In the genomic region with DNA sequence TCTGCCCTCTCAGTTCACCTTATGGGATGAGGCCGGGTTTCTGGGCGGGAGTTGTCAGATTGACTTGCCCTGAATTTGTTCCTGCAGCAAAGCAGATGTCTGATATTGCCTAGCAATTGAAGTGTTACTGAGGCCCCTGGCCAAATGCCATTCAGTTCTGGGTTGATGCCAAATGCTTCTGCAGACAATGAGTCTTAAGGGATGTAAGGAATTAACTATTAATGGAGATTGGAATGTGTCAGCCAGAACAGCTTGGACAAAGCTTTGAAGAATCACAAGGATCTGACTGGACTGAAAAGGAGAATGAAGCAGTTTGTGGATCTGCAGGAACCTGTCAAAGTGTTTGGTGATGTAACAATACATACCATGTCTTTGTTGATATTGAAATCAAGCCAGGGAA, we compare ENCODE assay signal across 9 mouse cellular contexts.
DNase-seq lines count a peak whose midpoint lies in the region; ATAC-seq lines count a peak whose summit lies in the region.
"Had no signal": no experiment of that assay in that cellular context is flagged by ENCODE, and none has a peak within 500 bp of the region (broad histone marks: within the 10 kb centered on the region; RNA-seq: fewer than 3 reads in every experiment).

No protein-coding gene starts in this region.

- no peaks in the 10 kb centered on the region for H3K36me3 ChIP-seq in liver, embryonic 11.5 days (ENCODE audit: control insufficient read depth, insufficient read depth, low read length)
- H3K36me3 ChIP-seq: embryonic facial prominence, embryonic 15.5 days had no signal

- 65% methylated on average over 2 of the region's 2 CpGs for WGBS in liver, embryonic 11.5 days

- H3K4me1 ChIP-seq in liver, embryonic 11.5 days (replicated peaks; ENCODE audit: control insufficient read depth, insufficient read depth, low read length) = no peaks in the 10 kb centered on the region
- H3K4me1 ChIP-seq: embryonic facial prominence, embryonic 15.5 days had no signal

- ATAC-seq in liver, embryonic 11.5 days (replicated peaks; ENCODE audit: low FRiP score) = no peak

- peak; percentile 59 to 68 for DNase-seq in cerebellum, postnatal 10 days
- DNase-seq in cerebellum, adult 9-10 months = no peak
- peak; percentile 6 for DNase-seq in liver
- DNase-seq in liver, embryonic 11.5 days (ENCODE audit: low spot score) = no peak
- DNase-seq in heart, adult 9 months (ENCODE audit: low spot score in 2 of 2) = peak; percentile 6 to 32
- DNase-seq in lung, postnatal 25 days (ENCODE audit: low spot score) = peak; percentile 2
- no peak for DNase-seq in cerebellum, adult 18-20 months
- DNase-seq in adrenal gland, postnatal 36 days = no peak

- no peak overlapping the region for H3K27ac ChIP-seq in liver, embryonic 11.5 days (ENCODE audit: low read depth, low read length)
- H3K27ac ChIP-seq: embryonic facial prominence, embryonic 15.5 days had no signal

- H3K4me3 ChIP-seq in liver, embryonic 11.5 days (ENCODE audit: low read depth, low read length) = no peak overlapping the region
- H3K4me3 ChIP-seq: embryonic facial prominence, embryonic 15.5 days had no signal

- no peaks in the 10 kb centered on the region for H3K27me3 ChIP-seq in liver, embryonic 11.5 days (replicated peaks; ENCODE audit: control insufficient read depth, insufficient read depth, low read length)
- H3K27me3 ChIP-seq: embryonic facial prominence, embryonic 15.5 days had no signal

- H3K9me3 ChIP-seq in liver, embryonic 11.5 days (ENCODE audit: control insufficient read depth, low read length) = no peaks in the 10 kb centered on the region
- H3K9me3 ChIP-seq: embryonic facial prominence, embryonic 15.5 days had no signal

- no peak overlapping the region for H3K9ac ChIP-seq in liver, embryonic 11.5 days (ENCODE audit: low read depth, low read length)
- H3K9ac ChIP-seq: embryonic facial prominence, embryonic 15.5 days had no signal

- H3K4me2 ChIP-seq in liver, embryonic 11.5 days = no peak overlapping the region
- H3K4me2 ChIP-seq: embryonic facial prominence, embryonic 15.5 days had no signal

Comparison
In these comparisons a context has a peak if more than half of its experiments do, and no peak if none do; other contexts are left out.
1. DNase-seq: peak in cerebellum, postnatal 10 days (2 of 2), liver (single experiment), heart, adult 9 months (2 of 2) and lung, postnatal 25 days (single experiment); none in cerebellum, adult 9-10 months (single experiment), liver, embryonic 11.5 days (single experiment), cerebellum, adult 18-20 months (0 of 2) and adrenal gland, postnatal 36 days (0 of 2).